Mouse (Mus musculus): ENCODE results near the gene Armc2. TPM values are rescaled to one million over a fixed set of nuclear protein-coding genes. Genes with fewer than 3 reads are reported as not detected.

Armc2 gene
- total and polyA plus RNA-seq, 3 experiments = 0.08 to 0.13 TPM; not detected in 1

DNA sequence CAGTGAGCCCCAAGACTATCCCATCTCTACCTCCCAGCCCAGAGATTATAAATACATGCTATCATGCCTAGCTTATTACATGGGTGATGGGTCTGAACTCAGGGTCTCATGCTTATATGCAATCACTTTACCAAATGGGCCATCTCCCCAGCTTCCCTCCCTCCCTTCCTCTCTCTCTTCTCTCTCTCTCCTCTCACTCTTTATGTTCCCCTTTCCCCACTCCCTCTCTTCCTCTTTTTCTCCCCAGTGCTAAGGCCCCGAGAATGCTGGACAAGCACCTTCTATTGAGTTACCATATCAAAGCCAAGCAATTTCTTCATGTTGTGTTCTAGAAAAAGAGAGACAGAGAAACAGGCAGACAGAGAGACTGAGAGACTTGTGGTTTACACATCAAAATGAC lies 14.7 kb downstream of the Armc2 start:
- H3K9ac ChIP-seq (ENCODE audit: control insufficient read depth, low read depth, low read length, poor library complexity, severe bottlenecking) = no peak overlapping the region
- no peaks in the 10 kb centered on the region for H3K4me1 ChIP-seq (ENCODE audit: control insufficient read depth in 1 of 2, insufficient read depth in 2 of 2, low read length in 2 of 2)
- no peaks in the 10 kb centered on the region for H3K36me3 ChIP-seq (ENCODE audit: control insufficient read depth in 1 of 2, insufficient read depth in 2 of 2, low read length in 2 of 2)
- no peak overlapping the region for H3K27ac ChIP-seq (ENCODE audit: control insufficient read depth, low read depth, low read length)
- H3K27me3 ChIP-seq (ENCODE audit: control insufficient read depth in 1 of 2, insufficient read depth in 2 of 2, low read length in 2 of 2) = peaks cover 0 to 3% of the 10 kb centered on the region in 2 experiments; a peak in 3 of 4 replicates
- TF ChIP-seq HCFC1 (IDR thresholded peaks at IDR 0.05; ENCODE audit: low read depth, low read length) (no peak), EP300 (IDR thresholded peaks at IDR 0.05; ENCODE audit: low read depth in 1 of 2, low read length in 2 of 2) (peak in 1 of 2 experiments; percentile 17; a peak in 1 of 4 replicates), JUND (IDR thresholded peaks at IDR 0.05; ENCODE audit: low read depth, low read length) (0 out of 2 replicates have a peak, but pooled peaks have one; percentile 52), POLR2AphosphoS5 (IDR thresholded peaks at IDR 0.05; ENCODE audit: borderline replicate concordance, low read depth, low read length) (no peak), SIN3A (IDR thresholded peaks at IDR 0.05; ENCODE audit: low read length) (no peak), MAX (IDR thresholded peaks at IDR 0.05; ENCODE audit: low read length) (no peak), POLR2A (IDR thresholded peaks at IDR 0.05; ENCODE audit: control insufficient read depth in 1 of 2, insufficient read depth in 1 of 2, low read depth in 1 of 2, low read length in 2 of 2, poor library complexity in 1 of 2) (no peak), CHD1 (IDR thresholded peaks at IDR 0.05; ENCODE audit: low read depth, low read length) (no peak), ELF1 (IDR thresholded peaks at IDR 0.05; ENCODE audit: low read depth, low read length) (no peak), NELFE (IDR thresholded peaks at IDR 0.05; ENCODE audit: low read depth, low read length) (no peak), MAZ (IDR thresholded peaks at IDR 0.05; ENCODE audit: low read depth, low read length) (peak; percentile 31; the same call in 1 of the 2 replicates), TAL1 (IDR thresholded peaks at IDR 0.05; ENCODE audit: low read length) (no peak), ZC3H11A (IDR thresholded peaks at IDR 0.05; ENCODE audit: low read depth, low read length) (no peak), MYB (IDR thresholded peaks at IDR 0.05; ENCODE audit: low read depth, low read length) (no peak), USF2 (IDR thresholded peaks at IDR 0.05; ENCODE audit: borderline replicate concordance in 1 of 2, insufficient read depth in 1 of 2, low read depth in 1 of 2, low read length in 2 of 2) (no peak), E2F4 (IDR thresholded peaks at IDR 0.05; ENCODE audit: borderline replicate concordance, low read depth, low read length) (no peak), CTCF (IDR thresholded peaks at IDR 0.05 in 2 of 3, conservative IDR thresholded peaks at IDR 0.05 in 1 of 3; ENCODE audit: control insufficient read depth in 1 of 3, insufficient read depth in 1 of 3, low read depth in 2 of 3, low read length in 3 of 3, poor library complexity in 1 of 3, severe bottlenecking in 1 of 3) (no peak), MAFK (IDR thresholded peaks at IDR 0.05; ENCODE audit: borderline replicate concordance, low read depth, low read length) (no peak), MXI1 (IDR thresholded peaks at IDR 0.05; ENCODE audit: low read depth, low read length) (no peak), GABPA (IDR thresholded peaks at IDR 0.05; ENCODE audit: low read depth, low read length) (no peak), MEF2A (IDR thresholded peaks at IDR 0.05; ENCODE audit: extremely low read depth, insufficient replicate concordance, low read depth, low read length, poor library complexity, severe bottlenecking) (no peak), POLR2AphosphoS2 (IDR thresholded peaks at IDR 0.05; ENCODE audit: low read length) (no peak), ZNF384 (IDR thresholded peaks at IDR 0.05; ENCODE audit: low read depth, low read length) (no peak), BHLHE40 (IDR thresholded peaks at IDR 0.05; ENCODE audit: borderline replicate concordance, low read depth, low read length) (no peak), UBTF (IDR thresholded peaks at IDR 0.05; ENCODE audit: borderline replicate concordance, insufficient read depth, low read depth, low read length) (no peak), RCOR1 (IDR thresholded peaks at IDR 0.05; ENCODE audit: low read depth, low read length) (0 out of 2 replicates have a peak, but pooled peaks have one; percentile 20), TCF12 (IDR thresholded peaks at IDR 0.05; ENCODE audit: low read depth, low read length) (no peak), TBP (IDR thresholded peaks at IDR 0.05; ENCODE audit: low read depth, low read length) (no peak), USF1 (IDR thresholded peaks at IDR 0.05; ENCODE audit: low read depth, low read length) (no peak), KAT2A (conservative IDR thresholded peaks at IDR 0.05; ENCODE audit: low read depth, low read length) (no peak), NRF1 (IDR thresholded peaks at IDR 0.05; ENCODE audit: insufficient read depth, low read depth, low read length, poor library complexity, severe bottlenecking) (no peak), MYC (IDR thresholded peaks at IDR 0.05; ENCODE audit: low read depth, low read length) (no peak), RAD21 (IDR thresholded peaks at IDR 0.05; ENCODE audit: low read depth, low read length) (no peak), SMC3 (IDR thresholded peaks at IDR 0.05; ENCODE audit: low read depth, low read length) (no peak), CHD2 (IDR thresholded peaks at IDR 0.05; ENCODE audit: low read length) (no peak)
- DNase-seq (ENCODE audit: low read depth, low spot score) = peak; percentile 35
- no peaks in the 10 kb centered on the region for H3K79me2 ChIP-seq (ENCODE audit: control insufficient read depth, insufficient read depth, low read length, poor library complexity)
- H3K9me3 ChIP-seq (replicated peaks; ENCODE audit: insufficient read depth, low read length) = no peaks in the 10 kb centered on the region
- no peak overlapping the region for H3K4me3 ChIP-seq (ENCODE audit: control insufficient read depth in 1 of 2, insufficient read depth in 1 of 2, low read depth in 2 of 2, low read length in 2 of 2)

Measured in MEL (cell line).